ENCODE assay signal across 12 mouse cellular contexts in genomic region chr9:85772280-85772679, GRCm38 (mm10).
"Had no signal": no experiment of that assay in that cellular context is flagged by ENCODE, and none has a peak within 500 bp of the region (broad histone marks: within the 10 kb centered on the region; RNA-seq: fewer than 3 reads in every experiment).

No protein-coding gene starts in this region.

- H3K27me3 ChIP-seq: limb, embryonic 13.5 days; midbrain, embryonic 12.5 days had no signal

- H3K36me3 ChIP-seq: limb, embryonic 13.5 days; midbrain, embryonic 12.5 days had no signal

- H3K27ac ChIP-seq: limb, embryonic 13.5 days; liver, embryonic 14.5 days; midbrain, embryonic 12.5 days had no signal

- H3K4me2 ChIP-seq: limb, embryonic 13.5 days; midbrain, embryonic 12.5 days had no signal

- H3K9me3 ChIP-seq: limb, embryonic 13.5 days; midbrain, embryonic 12.5 days had no signal

- H3K9ac ChIP-seq: limb, embryonic 13.5 days; liver, embryonic 14.5 days; midbrain, embryonic 12.5 days had no signal

- H3K4me3 ChIP-seq: limb, embryonic 13.5 days; midbrain, embryonic 12.5 days had no signal

- ATAC-seq: lung, postnatal 0 days; midbrain, embryonic 16.5 days had no signal

- H3K4me1 ChIP-seq: limb, embryonic 13.5 days; midbrain, embryonic 12.5 days had no signal

- DNase-seq: kidney, adult 8-10 months; kidney, postnatal 36 days; left cerebral cortex, postnatal 4 days; lung, adult 18-20 months; lung, postnatal 4 days; right cerebral cortex, postnatal 14 days; thymus, postnatal 4 days had no signal
